Mouse (Mus musculus): ENCODE measurements around the gene Gm11492. TPM values are rescaled to one million over a fixed set of nuclear protein-coding genes. Genes with fewer than 3 reads are reported as not detected.

The Gm11492 gene
- polyA plus RNA-seq, 1 experiment from 2014 or later: not detected

GRCm38 (mm10) chr11:87573751-87574150 is 7.3 kb downstream of the Gm11492 start:
- Histone ChIP-seq H3K4me1 (replicated peaks; ENCODE audit: control insufficient read depth, insufficient read depth, low read length) (peaks cover 9% of the 10 kb centered on the region), H3K4me2 (no peak overlapping the region), H3K27me3 (replicated peaks; ENCODE audit: control insufficient read depth, insufficient read depth, low read length) (no peaks in the 10 kb centered on the region), H3K9me3 (ENCODE audit: control insufficient read depth, low read length) (no peaks in the 10 kb centered on the region), H3K36me3 (ENCODE audit: control insufficient read depth, insufficient read depth, low read length) (no peaks in the 10 kb centered on the region), H3K27ac (ENCODE audit: low read depth, low read length) (no peak overlapping the region), H3K9ac (ENCODE audit: low read depth, low read length) (no peak overlapping the region), H3K4me3 (ENCODE audit: low read depth, low read length) (no peak overlapping the region)
- DNase-seq (ENCODE audit: low spot score): no peak
- WGBS: 65% methylated on average over 7 of the region's 7 CpGs
- ATAC-seq (replicated peaks; ENCODE audit: low FRiP score): no peak

GRCm38 (mm10) chr11:87574520-87575180 is 8.2 kb downstream of the Gm11492 start:
- DNase-seq (ENCODE audit: low spot score) (no peak), ATAC-seq (replicated peaks; ENCODE audit: low FRiP score) (no peak)
- Histone ChIP-seq H3K27ac (ENCODE audit: low read depth, low read length) (no peak overlapping the region), H3K9ac (ENCODE audit: low read depth, low read length) (no peak overlapping the region), H3K36me3 (ENCODE audit: control insufficient read depth, insufficient read depth, low read length) (no peaks in the 10 kb centered on the region), H3K4me2 (no peak overlapping the region), H3K4me3 (ENCODE audit: low read depth, low read length) (no peak overlapping the region), H3K9me3 (ENCODE audit: control insufficient read depth, low read length) (no peaks in the 10 kb centered on the region), H3K4me1 (replicated peaks; ENCODE audit: control insufficient read depth, insufficient read depth, low read length) (peaks cover 18% of the 10 kb centered on the region), H3K27me3 (replicated peaks; ENCODE audit: control insufficient read depth, insufficient read depth, low read length) (no peaks in the 10 kb centered on the region)
- 66% methylated on average over 21 of the region's 21 CpGs for WGBS

DNA sequence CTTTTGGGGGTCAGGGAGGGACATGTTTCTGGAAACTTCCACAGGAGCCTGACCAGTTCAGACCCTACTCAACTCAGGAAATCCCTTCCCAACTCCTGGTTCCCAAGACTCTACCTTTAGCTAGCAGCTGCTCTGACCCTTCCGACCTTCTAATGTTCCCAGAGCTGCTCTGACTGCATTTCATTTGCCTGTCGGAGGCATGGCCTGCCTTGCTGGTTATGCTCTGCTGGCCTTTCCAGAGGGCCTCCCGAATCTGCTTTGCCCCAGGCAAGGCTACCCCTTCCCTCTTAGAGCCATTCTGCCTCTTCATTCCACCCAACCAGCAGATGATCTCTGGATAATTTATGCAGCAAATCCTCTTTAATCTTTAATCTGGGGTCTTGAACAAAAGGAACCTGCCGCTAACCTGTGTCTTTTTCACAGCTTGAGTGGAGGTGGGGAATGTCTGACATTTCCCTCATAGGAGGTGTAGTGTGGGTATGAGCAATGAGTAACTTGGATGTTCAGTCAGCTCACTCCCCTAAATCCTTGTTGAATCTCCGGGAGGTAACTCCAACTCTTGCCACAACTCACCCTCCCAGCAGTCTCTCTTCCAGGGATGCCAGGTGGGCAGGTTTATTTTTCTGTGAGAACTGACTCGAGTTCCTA is 11.3 kb downstream of the Gm11492 start:
- H3K4me1 ChIP-seq (replicated peaks; ENCODE audit: control insufficient read depth, insufficient read depth, low read length): peaks cover 17% of the 10 kb centered on the region
- H3K27ac ChIP-seq (ENCODE audit: low read depth, low read length): no peak overlapping the region
- peak overlapping the region; percentile 64; the same call in 1 of the 2 replicates for H3K9ac ChIP-seq (ENCODE audit: low read depth, low read length)
- H3K4me2 ChIP-seq: peak overlapping the region; percentile 98
- no peaks in the 10 kb centered on the region for H3K9me3 ChIP-seq (ENCODE audit: control insufficient read depth, low read length)
- ATAC-seq (replicated peaks; ENCODE audit: low FRiP score) (no peak), DNase-seq (ENCODE audit: low spot score) (no peak)
- H3K27me3 ChIP-seq (replicated peaks; ENCODE audit: control insufficient read depth, insufficient read depth, low read length): no peaks in the 10 kb centered on the region
- peak overlapping the region; percentile 61 for H3K4me3 ChIP-seq (ENCODE audit: low read depth, low read length)
- 45% methylated on average over 6 of the region's 6 CpGs for WGBS
- H3K36me3 ChIP-seq (ENCODE audit: control insufficient read depth, insufficient read depth, low read length): no peaks in the 10 kb centered on the region

GRCm38 (mm10) chr11:87578249-87578962 is 12.0 kb downstream of the Gm11492 start:
- WGBS: under 1% methylated on average over 40 of the region's 40 CpGs

GRCm38 (mm10) chr11:87578963-87579601 is 12.6 kb downstream of the Gm11492 start:
- Histone ChIP-seq H3K4me3 (ENCODE audit: low read depth, low read length) (peak overlapping the region; percentile 61), H3K36me3 (ENCODE audit: control insufficient read depth, insufficient read depth, low read length) (no peaks in the 10 kb centered on the region), H3K4me1 (replicated peaks; ENCODE audit: control insufficient read depth, insufficient read depth, low read length) (peaks cover 17% of the 10 kb centered on the region), H3K9ac (ENCODE audit: low read depth, low read length) (peak overlapping the region; percentile 64), H3K27ac (ENCODE audit: low read depth, low read length) (no peak overlapping the region; the same call in 1 of the 2 replicates), H3K9me3 (ENCODE audit: control insufficient read depth, low read length) (no peaks in the 10 kb centered on the region), H3K4me2 (peak overlapping the region; percentile 98), H3K27me3 (replicated peaks; ENCODE audit: control insufficient read depth, insufficient read depth, low read length) (no peaks in the 10 kb centered on the region)
- 19% methylated on average over 10 of the region's 10 CpGs for WGBS
- DNase-seq (ENCODE audit: low spot score): no peak
- ATAC-seq (replicated peaks; ENCODE audit: low FRiP score): peak; percentile 43; the same call in 1 of the 2 replicates

More at GRCm38 (mm10) chr11:87578249-87578962, 12.0 kb downstream of the Gm11492 start:
- H3K4me2 ChIP-seq: peak overlapping the region; percentile 98
- H3K27me3 ChIP-seq (replicated peaks; ENCODE audit: control insufficient read depth, insufficient read depth, low read length): no peaks in the 10 kb centered on the region
- H3K9ac ChIP-seq (ENCODE audit: low read depth, low read length): peak overlapping the region; percentile 64
- DNase-seq (ENCODE audit: low spot score) (peak; percentile 71), ATAC-seq (replicated peaks; ENCODE audit: low FRiP score) (peak; percentile 83)
- no peaks in the 10 kb centered on the region for H3K36me3 ChIP-seq (ENCODE audit: control insufficient read depth, insufficient read depth, low read length)
- peaks cover 17% of the 10 kb centered on the region for H3K4me1 ChIP-seq (replicated peaks; ENCODE audit: control insufficient read depth, insufficient read depth, low read length)
- peak overlapping the region; percentile 61 for H3K4me3 ChIP-seq (ENCODE audit: low read depth, low read length)
- H3K9me3 ChIP-seq (ENCODE audit: control insufficient read depth, low read length): no peaks in the 10 kb centered on the region
- no peak overlapping the region; the same call in 1 of the 2 replicates for H3K27ac ChIP-seq (ENCODE audit: low read depth, low read length)

GRCm38 (mm10) chr11:87579713-87580112 is 13.3 kb downstream of the Gm11492 start:
- Histone ChIP-seq H3K4me3 (ENCODE audit: low read depth, low read length) (no peak overlapping the region), H3K27me3 (replicated peaks; ENCODE audit: control insufficient read depth, insufficient read depth, low read length) (no peaks in the 10 kb centered on the region), H3K4me2 (peak overlapping the region; percentile 98), H3K9ac (ENCODE audit: low read depth, low read length) (no peak overlapping the region; the same call in 1 of the 2 replicates), H3K9me3 (ENCODE audit: control insufficient read depth, low read length) (no peaks in the 10 kb centered on the region), H3K27ac (ENCODE audit: low read depth, low read length) (no peak overlapping the region), H3K4me1 (replicated peaks; ENCODE audit: control insufficient read depth, insufficient read depth, low read length) (peaks cover 17% of the 10 kb centered on the region), H3K36me3 (ENCODE audit: control insufficient read depth, insufficient read depth, low read length) (no peaks in the 10 kb centered on the region)
- 68% methylated on average over 1 of the region's 1 CpGs for WGBS
- no peak for DNase-seq (ENCODE audit: low spot score)
- ATAC-seq (replicated peaks; ENCODE audit: low FRiP score): no peak

GRCm38 (mm10) chr11:87580543-87581085 is 14.2 kb downstream of the Gm11492 start:
- no peak for DNase-seq (ENCODE audit: low spot score)
- H3K27ac ChIP-seq (ENCODE audit: low read depth, low read length): no peak overlapping the region
- no peaks in the 10 kb centered on the region for H3K9me3 ChIP-seq (ENCODE audit: control insufficient read depth, low read length)
- peaks cover 17% of the 10 kb centered on the region for H3K4me1 ChIP-seq (replicated peaks; ENCODE audit: control insufficient read depth, insufficient read depth, low read length)
- no peak overlapping the region for H3K4me3 ChIP-seq (ENCODE audit: low read depth, low read length)
- no peaks in the 10 kb centered on the region for H3K27me3 ChIP-seq (replicated peaks; ENCODE audit: control insufficient read depth, insufficient read depth, low read length)
- 58% methylated on average over 10 of the region's 10 CpGs for WGBS
- no peak overlapping the region for H3K9ac ChIP-seq (ENCODE audit: low read depth, low read length)
- ATAC-seq (replicated peaks; ENCODE audit: low FRiP score): no peak
- no peaks in the 10 kb centered on the region for H3K36me3 ChIP-seq (ENCODE audit: control insufficient read depth, insufficient read depth, low read length)
- no peak overlapping the region for H3K4me2 ChIP-seq

- ATAC-seq (replicated peaks; ENCODE audit: low FRiP score) (no peak), DNase-seq (ENCODE audit: low spot score) (no peak)
- Histone ChIP-seq H3K27ac (ENCODE audit: low read depth, low read length) (no peak overlapping the region), H3K4me1 (replicated peaks; ENCODE audit: control insufficient read depth, insufficient read depth, low read length) (peaks cover 17% of the 10 kb centered on the region), H3K9ac (ENCODE audit: low read depth, low read length) (no peak overlapping the region), H3K27me3 (replicated peaks; ENCODE audit: control insufficient read depth, insufficient read depth, low read length) (no peaks in the 10 kb centered on the region), H3K9me3 (ENCODE audit: control insufficient read depth, low read length) (no peaks in the 10 kb centered on the region), H3K4me2 (no peak overlapping the region), H3K4me3 (ENCODE audit: low read depth, low read length) (no peak overlapping the region), H3K36me3 (ENCODE audit: control insufficient read depth, insufficient read depth, low read length) (no peaks in the 10 kb centered on the region)
- 84% methylated on average over 12 of the region's 12 CpGs for WGBS
Observed at GRCm38 (mm10) chr11:87581161-87581865, 14.9 kb downstream of the Gm11492 start.

Measured in liver, embryonic 11.5 days (tissue).